Mouse (Mus musculus) intestine, embryonic 16.5 days (tissue): Measurements from ENCODE around the gene Slc27a1. TPM values are rescaled to one million over a fixed set of nuclear protein-coding genes. Genes with fewer than 3 reads are reported as not detected.
A peak's percentile ranks its signal among the peaks of the same experiment; 100 is the strongest.

ENCODE experiments used
- ATAC-seq: fragments of 200-750 bp; cut with Nextera tagmentation; 2 replicates; pipeline ENCODE4 v1.8.0; 2017; ENCODE audit warnings: moderate TSS enrichment, moderate library complexity
- H3K27ac ChIP-seq: fragments of 300-500 bp; sonication (generic); 2 replicates; pipeline ENCODE4 v1.5.1; 2014; ENCODE audit warnings: mild to moderate bottlenecking, low read length
- H3K27me3 ChIP-seq: fragments of 300-500 bp; sonication (generic); replicated peaks from 2 replicates; pipeline ENCODE4 v1.6.1; 2014; ENCODE audit warnings: low read length, control low read depth, mixed read lengths; ENCODE audit not compliant: control insufficient read depth, insufficient read depth
- H3K36me3 ChIP-seq: fragments of 300-500 bp; sonication (generic); 2 replicates; pipeline ENCODE4 v1.6.1; 2014; ENCODE audit warnings: low read length, control low read depth; ENCODE audit not compliant: control insufficient read depth, insufficient read depth
- H3K4me1 ChIP-seq: fragments of 300-500 bp; sonication (generic); 2 replicates; pipeline ENCODE4 v1.6.1; 2014; ENCODE audit warnings: low read length, control low read depth, mixed read lengths; ENCODE audit not compliant: control insufficient read depth, insufficient read depth
- H3K4me2 ChIP-seq: fragments of 300-500 bp; sonication (generic); 2 replicates; pipeline ENCODE4 v1.6.1; 2014; ENCODE audit warnings: low read depth, low read length, control low read depth
- H3K4me3 ChIP-seq: fragments of 300-500 bp; sonication (generic); 2 replicates; pipeline ENCODE4 v1.5.1; 2014; ENCODE audit warnings: mild to moderate bottlenecking, low read length
- H3K9ac ChIP-seq: fragments of 300-500 bp; sonication (generic); 2 replicates; pipeline ENCODE4 v1.6.1; 2014; ENCODE audit warnings: low read depth, low read length
- H3K9me3 ChIP-seq: fragments of 300-500 bp; sonication (generic); 2 replicates; pipeline ENCODE4 v1.6.1; 2016; ENCODE audit warnings: low read length, control low read depth; ENCODE audit not compliant: control insufficient read depth
- WGBS: fragments of 180-500 bp; shearing (Covaris S2); extraction: QIAGEN DNeasy Blood & Tissue Kit; methylation state at CpG from one replicate; pipeline ENCODE4 v1.1.7; 2014; 5-methylcytosine and 5-hydroxymethylcytosine counted together
- polyA plus RNA-seq: library from polyadenylated mRNA; unstranded; fragments of >200 nt; fragmentation: Nextera tagmentation; extraction: Ambion mirVana; gene quantifications from 2 replicates; pipeline ENCODE4 v1.2.1, GENCODE M21; 2015

The Slc27a1 gene
- polyA plus RNA-seq, 1 experiment from 2014 or later = 24.3 TPM

DNA sequence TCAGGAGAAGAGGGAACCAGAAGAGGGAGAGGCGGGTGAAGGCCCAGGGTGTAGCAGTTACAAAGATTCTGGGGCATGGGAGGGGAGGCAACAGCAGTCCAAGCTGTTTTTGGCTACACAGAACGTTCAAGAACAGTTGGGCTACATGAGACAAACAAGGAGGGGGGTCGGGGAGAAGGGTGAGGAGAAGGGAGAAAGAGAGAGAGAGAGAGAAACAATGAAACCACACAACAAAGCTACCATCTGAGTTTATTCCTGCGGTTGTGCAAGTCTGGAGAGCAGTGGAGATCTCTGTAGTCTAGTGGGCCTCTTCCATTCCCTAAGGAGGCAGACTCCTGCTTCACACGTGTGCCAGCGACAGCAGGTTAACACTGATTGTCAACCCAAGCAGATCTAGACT lies 14.7 kb upstream of the Slc27a1 start:
- Histone ChIP-seq H3K4me2 (no peak overlapping the region), H3K9me3 (no peaks in the 10 kb centered on the region), H3K9ac (no peak overlapping the region), H3K27ac (no peak overlapping the region), H3K36me3 (no peaks in the 10 kb centered on the region), H3K27me3 (peaks cover 24% of the 10 kb centered on the region), H3K4me1 (peaks cover 7% of the 10 kb centered on the region; the same call in 1 of the 2 replicates), H3K4me3 (no peak overlapping the region)
- 70% methylated on average over 6 of the region's 6 CpGs for WGBS
- no peak for ATAC-seq

GRCm38 (mm10) chr8:71554644-71555043 lies 14.0 kb upstream of the Slc27a1 start:
- Histone ChIP-seq H3K27me3 (peaks cover 31% of the 10 kb centered on the region), H3K4me2 (no peak overlapping the region), H3K27ac (no peak overlapping the region), H3K9ac (no peak overlapping the region), H3K4me1 (peaks cover 7% of the 10 kb centered on the region; the same call in 1 of the 2 replicates), H3K36me3 (no peaks in the 10 kb centered on the region), H3K4me3 (no peak overlapping the region), H3K9me3 (no peaks in the 10 kb centered on the region)
- ATAC-seq = no peak
- WGBS = 88% methylated on average over 2 of the region's 2 CpGs

- ATAC-seq = peak; percentile 54
- H3K9ac ChIP-seq = peak within 1 kb of the TSS; percentile 52
- peak within 1 kb of the TSS; percentile 42 for H3K4me3 ChIP-seq
- no peaks in the 10 kb centered on the region for H3K9me3 ChIP-seq
- no peak within 1 kb of the TSS for H3K27ac ChIP-seq
- H3K36me3 ChIP-seq = no peaks in the 10 kb centered on the region
- H3K27me3 ChIP-seq = peaks cover 42% of the 10 kb centered on the region
- H3K4me1 ChIP-seq = peaks cover 16% of the 10 kb centered on the region
- 4% methylated on average over 70 of the region's 70 CpGs for whole genome bisulfite sequencing
- peak within 1 kb of the TSS; percentile 66 for H3K4me2 ChIP-seq
Measured at GRCm38 (mm10) chr8:71558071-71558957, 10.4 kb upstream of the Slc27a1 start, which contains the start of gene Tmem221. Gene Tmem221 (minus strand): TSS chr8:71558871.

- Histone ChIP-seq H3K4me2 (peak overlapping the region; percentile 66), H3K4me3 (peak overlapping the region; percentile 42), H3K9me3 (peaks cover 3% of the 10 kb centered on the region; the same call in 1 of the 2 replicates), H3K27ac (no peak overlapping the region), H3K9ac (peak overlapping the region; percentile 52), H3K4me1 (peaks cover 16% of the 10 kb centered on the region), H3K36me3 (no peaks in the 10 kb centered on the region), H3K27me3 (peaks cover 42% of the 10 kb centered on the region)
- peak; percentile 66 for ATAC-seq
- 2% methylated on average over 24 of the region's 24 CpGs for WGBS
Measured at GRCm38 (mm10) chr8:71558958-71559690, 9.6 kb upstream of the Slc27a1 start.

- Histone ChIP-seq H3K4me3 (no peak overlapping the region), H3K27ac (no peak overlapping the region), H3K4me2 (no peak overlapping the region), H3K36me3 (no peaks in the 10 kb centered on the region), H3K9me3 (peaks cover 6% of the 10 kb centered on the region; the same call in 1 of the 2 replicates), H3K9ac (no peak overlapping the region), H3K4me1 (peaks cover 16% of the 10 kb centered on the region), H3K27me3 (peaks cover 42% of the 10 kb centered on the region)
- ATAC-seq = no peak
- 72% methylated on average over 3 of the region's 3 CpGs for whole genome bisulfite sequencing
Measured at GRCm38 (mm10) chr8:71560071-71560470, 8.6 kb upstream of the Slc27a1 start.

DNA sequence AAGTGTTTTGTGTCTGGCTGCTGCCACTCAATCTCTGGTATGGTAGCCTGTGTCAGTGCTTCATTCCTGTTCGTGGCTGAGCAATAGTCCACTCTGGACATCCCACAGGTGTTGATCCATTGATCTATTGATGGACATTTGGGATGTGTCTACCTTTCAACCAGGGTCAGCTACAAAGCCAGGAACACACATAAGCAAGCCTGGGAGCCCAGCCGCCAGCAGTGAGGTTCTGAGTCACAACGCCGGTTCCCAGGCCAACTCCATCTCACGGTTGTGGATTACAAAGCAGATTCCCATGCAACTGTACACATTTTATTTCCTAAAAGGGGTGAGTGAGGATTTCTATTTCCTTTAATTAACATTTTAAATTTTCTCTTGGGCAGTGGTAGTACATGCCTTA lies 7.9 kb upstream of the Slc27a1 start:
- Histone ChIP-seq H3K9me3 (peaks cover 6% of the 10 kb centered on the region; the same call in 1 of the 2 replicates), H3K9ac (no peak overlapping the region), H3K4me2 (no peak overlapping the region), H3K4me1 (peaks cover 16% of the 10 kb centered on the region), H3K27me3 (peaks cover 38% of the 10 kb centered on the region), H3K4me3 (no peak overlapping the region), H3K27ac (no peak overlapping the region), H3K36me3 (no peaks in the 10 kb centered on the region)
- ATAC-seq = no peak
- WGBS = 86% methylated on average over 5 of the region's 5 CpGs

DNA sequence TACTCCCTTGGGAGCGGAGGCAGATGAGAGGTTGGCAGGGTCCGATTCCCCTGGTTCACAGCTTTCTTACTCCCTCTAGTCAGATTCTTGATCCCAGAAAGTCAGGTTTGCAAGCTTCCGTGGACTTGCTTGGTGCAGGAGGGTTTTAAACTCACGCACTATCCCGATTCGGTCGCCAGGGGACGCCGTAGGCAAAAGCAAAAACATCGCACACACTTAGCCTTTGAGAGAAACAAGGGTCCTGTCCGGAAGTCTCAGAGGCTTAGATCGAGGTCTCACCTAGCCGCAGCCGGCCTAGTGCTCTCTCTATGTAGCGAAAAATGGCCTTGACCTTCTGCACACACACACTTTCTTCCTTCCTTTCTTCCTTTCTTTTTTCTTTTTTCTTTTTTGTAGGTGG lies 7.3 kb upstream of the Slc27a1 start:
- Histone ChIP-seq H3K9ac (no peak overlapping the region), H3K9me3 (peaks cover 6% of the 10 kb centered on the region; the same call in 1 of the 2 replicates), H3K4me3 (no peak overlapping the region), H3K36me3 (no peaks in the 10 kb centered on the region), H3K4me1 (peaks cover 16% of the 10 kb centered on the region), H3K27me3 (peaks cover 38% of the 10 kb centered on the region), H3K27ac (no peak overlapping the region), H3K4me2 (no peak overlapping the region)
- ATAC-seq = no peak
- 3% methylated on average over 15 of the region's 15 CpGs for whole genome bisulfite sequencing

- H3K4me1 ChIP-seq = peaks cover 16% of the 10 kb centered on the region
- no peak overlapping the region for H3K27ac ChIP-seq
- peak overlapping the region; percentile 48; the same call in 1 of the 2 replicates for H3K9ac ChIP-seq
- H3K36me3 ChIP-seq = no peaks in the 10 kb centered on the region
- H3K4me2 ChIP-seq = peak overlapping the region; percentile 47
- peak; percentile 34; the same call in 1 of the 2 replicates for ATAC-seq
- peak overlapping the region; percentile 33 for H3K4me3 ChIP-seq
- peaks cover 28% of the 10 kb centered on the region for H3K27me3 ChIP-seq
- peaks cover 6% of the 10 kb centered on the region; the same call in 1 of the 2 replicates for H3K9me3 ChIP-seq
- under 1% methylated on average over 33 of the region's 33 CpGs for WGBS
Measured at GRCm38 (mm10) chr8:71562751-71563150, 5.9 kb upstream of the Slc27a1 start.

DNA sequence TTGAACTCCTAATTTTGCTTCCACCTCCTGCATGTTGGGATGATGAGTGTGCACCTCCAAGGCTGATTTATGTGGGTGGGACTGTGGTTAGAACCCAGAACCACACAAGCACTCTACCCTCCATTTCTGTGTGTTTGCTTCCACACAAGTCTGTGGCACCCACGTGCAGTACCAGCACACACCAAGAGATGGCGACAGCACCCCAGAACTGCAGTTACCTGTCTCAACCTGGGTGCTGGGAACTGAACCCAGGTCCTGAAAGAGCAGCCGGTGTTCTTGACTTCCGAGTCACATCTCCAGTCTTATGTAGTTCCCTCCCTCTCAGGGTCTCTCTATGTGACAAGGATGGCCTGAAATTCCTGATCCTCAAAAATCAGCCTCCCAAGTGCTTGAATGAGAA lies 4.7 kb upstream of the Slc27a1 start:
- H3K4me1 ChIP-seq = peaks cover 15% of the 10 kb centered on the region
- peaks cover 18% of the 10 kb centered on the region for H3K27me3 ChIP-seq
- no peak overlapping the region for H3K4me3 ChIP-seq
- WGBS = 92% methylated on average over 4 of the region's 4 CpGs
- no peak overlapping the region for H3K27ac ChIP-seq
- no peak for ATAC-seq
- no peak overlapping the region for H3K4me2 ChIP-seq
- no peaks in the 10 kb centered on the region for H3K36me3 ChIP-seq
- no peak overlapping the region for H3K9ac ChIP-seq
- peaks cover 6% of the 10 kb centered on the region; the same call in 1 of the 2 replicates for H3K9me3 ChIP-seq
